Mouse (Mus musculus): ENCODE measurements around the gene Tial1. TPM values are rescaled to one million over a fixed set of nuclear protein-coding genes. Genes with fewer than 3 reads are reported as not detected.

Gene Tial1
- polyA plus RNA-seq, 2 experiments, result 15.2 to 55.3 TPM

GRCm38 (mm10) chr7:128458011-128458410 is 3.5 kb downstream of the Tial1 start:
- Histone ChIP-seq H3K27ac (no peak overlapping the region), H3K4me3 (ENCODE audit: insufficient read depth in 1 of 2, low read depth in 2 of 2, low read length in 2 of 2) (no peak overlapping the region), H3K9me3 (ENCODE audit: control insufficient read depth, low read length) (no peaks in the 10 kb centered on the region), H3K4me1 (replicated peaks; ENCODE audit: control insufficient read depth in 2 of 2, insufficient read depth in 2 of 2, low read length in 1 of 2) (peaks cover 10 to 14% of the 10 kb centered on the region in 2 experiments), H3K27me3 (ENCODE audit: control insufficient read depth, insufficient read depth, low read length) (no peaks in the 10 kb centered on the region), H3K36me3 (replicated peaks; ENCODE audit: control insufficient read depth, insufficient read depth, low read depth) (peaks cover 16% of the 10 kb centered on the region), H3K9ac (replicated peaks) (no peak overlapping the region), H3K4me2 (ENCODE audit: low read depth) (no peak overlapping the region)
- TF ChIP-seq EP300 (IDR thresholded peaks at IDR 0.05; ENCODE audit: low read depth) (no peak), CTCF (IDR thresholded peaks at IDR 0.05; ENCODE audit: low read depth) (no peak)
- DNase-seq (ENCODE audit: low read depth in 3 of 3, low spot score in 3 of 3) (no peak), ATAC-seq (ENCODE audit: insufficient read depth) (no peak)

- Histone ChIP-seq H3K27me3 (ENCODE audit: control insufficient read depth, insufficient read depth, low read length) (no peaks in the 10 kb centered on the region), H3K4me2 (ENCODE audit: low read depth) (no peak overlapping the region), H3K4me1 (replicated peaks; ENCODE audit: control insufficient read depth in 2 of 2, insufficient read depth in 2 of 2, low read length in 1 of 2) (peaks cover 0 to 2% of the 10 kb centered on the region in 2 experiments; a peak in 2 of 4 replicates), H3K27ac (no peak overlapping the region), H3K4me3 (ENCODE audit: insufficient read depth in 1 of 2, low read depth in 2 of 2, low read length in 2 of 2) (no peak overlapping the region), H3K9me3 (ENCODE audit: control insufficient read depth, low read length) (no peaks in the 10 kb centered on the region), H3K36me3 (replicated peaks; ENCODE audit: control insufficient read depth, insufficient read depth, low read depth) (peaks cover 37% of the 10 kb centered on the region), H3K9ac (replicated peaks) (no peak overlapping the region)
- TF ChIP-seq CTCF (IDR thresholded peaks at IDR 0.05; ENCODE audit: low read depth), result no peak
- no peak for TF ChIP-seq EP300 (IDR thresholded peaks at IDR 0.05; ENCODE audit: low read depth)
- 82% methylated on average over 1 of the region's 1 CpGs for WGBS (ENCODE audit: insufficient replicate concordance)
- ATAC-seq (ENCODE audit: insufficient read depth), result no peak
- no peak for DNase-seq (ENCODE audit: low read depth in 3 of 3, low spot score in 3 of 3)
Measured at GRCm38 (mm10) chr7:128452731-128453130, 8.8 kb downstream of the Tial1 start.

- Histone ChIP-seq H3K36me3 (replicated peaks; ENCODE audit: control insufficient read depth, insufficient read depth, low read depth) (peaks cover 40% of the 10 kb centered on the region), H3K27me3 (ENCODE audit: control insufficient read depth, insufficient read depth, low read length) (no peaks in the 10 kb centered on the region), H3K9me3 (ENCODE audit: control insufficient read depth, low read length) (no peaks in the 10 kb centered on the region)
Measured at GRCm38 (mm10) chr7:128440584-128440983, 20.9 kb downstream of the Tial1 start.

GRCm38 (mm10) chr7:128439251-128439650 is 22.3 kb downstream of the Tial1 start:
- no peak for ATAC-seq (ENCODE audit: insufficient read depth)
- H3K36me3 ChIP-seq (replicated peaks; ENCODE audit: control insufficient read depth, insufficient read depth, low read depth), result peaks cover 28% of the 10 kb centered on the region
- no peak overlapping the region for H3K4me2 ChIP-seq (ENCODE audit: low read depth)
- H3K27ac ChIP-seq, result no peak overlapping the region
- no peaks in the 10 kb centered on the region for H3K4me1 ChIP-seq (replicated peaks; ENCODE audit: control insufficient read depth in 2 of 2, insufficient read depth in 2 of 2, low read length in 1 of 2)
- H3K4me3 ChIP-seq (ENCODE audit: insufficient read depth in 1 of 2, low read depth in 2 of 2, low read length in 2 of 2), result no peak overlapping the region
- WGBS (ENCODE audit: insufficient replicate concordance), result 81% methylated on average over 6 of the region's 6 CpGs
- H3K9me3 ChIP-seq (ENCODE audit: control insufficient read depth, low read length), result no peaks in the 10 kb centered on the region
- TF ChIP-seq EP300 (IDR thresholded peaks at IDR 0.05; ENCODE audit: low read depth), result no peak
- no peak for TF ChIP-seq CTCF (IDR thresholded peaks at IDR 0.05; ENCODE audit: low read depth)
- H3K27me3 ChIP-seq (ENCODE audit: control insufficient read depth, insufficient read depth, low read length), result no peaks in the 10 kb centered on the region
- no peak for DNase-seq (ENCODE audit: low read depth in 3 of 3, low spot score in 3 of 3)
- H3K9ac ChIP-seq (replicated peaks), result no peak overlapping the region

More at GRCm38 (mm10) chr7:128440584-128440983, 20.9 kb downstream of the Tial1 start:
- no peak overlapping the region for H3K4me2 ChIP-seq (ENCODE audit: low read depth)
- ATAC-seq (ENCODE audit: insufficient read depth) (no peak), DNase-seq (ENCODE audit: low read depth in 3 of 3, low spot score in 3 of 3) (no peak)
- WGBS (ENCODE audit: insufficient replicate concordance), result 66% methylated on average over 2 of the region's 2 CpGs
- no peak overlapping the region for H3K9ac ChIP-seq (replicated peaks)
- H3K4me3 ChIP-seq (ENCODE audit: insufficient read depth in 1 of 2, low read depth in 2 of 2, low read length in 2 of 2), result no peak overlapping the region
- H3K4me1 ChIP-seq (replicated peaks; ENCODE audit: control insufficient read depth in 2 of 2, insufficient read depth in 2 of 2, low read length in 1 of 2), result no peaks in the 10 kb centered on the region
- H3K27ac ChIP-seq, result no peak overlapping the region
- TF ChIP-seq EP300 (IDR thresholded peaks at IDR 0.05; ENCODE audit: low read depth) (no peak), CTCF (IDR thresholded peaks at IDR 0.05; ENCODE audit: low read depth) (no peak)

- TF ChIP-seq CTCF (IDR thresholded peaks at IDR 0.05; ENCODE audit: low read depth) (no peak), EP300 (IDR thresholded peaks at IDR 0.05; ENCODE audit: low read depth) (no peak)
- no peaks in the 10 kb centered on the region for H3K4me1 ChIP-seq (replicated peaks; ENCODE audit: control insufficient read depth in 2 of 2, insufficient read depth in 2 of 2, low read length in 1 of 2)
- H3K36me3 ChIP-seq (replicated peaks; ENCODE audit: control insufficient read depth, insufficient read depth, low read depth), result peaks cover 21% of the 10 kb centered on the region
- no peak overlapping the region for H3K27ac ChIP-seq
- ATAC-seq (ENCODE audit: insufficient read depth), result no peak
- H3K4me2 ChIP-seq (ENCODE audit: low read depth), result no peak overlapping the region
- no peaks in the 10 kb centered on the region for H3K27me3 ChIP-seq (ENCODE audit: control insufficient read depth, insufficient read depth, low read length)
- DNase-seq (ENCODE audit: low read depth in 3 of 3, low spot score in 3 of 3), result no peak
- H3K9me3 ChIP-seq (ENCODE audit: control insufficient read depth, low read length), result no peaks in the 10 kb centered on the region
- H3K9ac ChIP-seq (replicated peaks), result no peak overlapping the region
- no peak overlapping the region for H3K4me3 ChIP-seq (ENCODE audit: insufficient read depth in 1 of 2, low read depth in 2 of 2, low read length in 2 of 2)
Measured at GRCm38 (mm10) chr7:128438131-128438530, 23.4 kb downstream of the Tial1 start.
